Mouse (Mus musculus) liver, embryonic 14.5 days (tissue): Measurements from ENCODE around the gene Usf3.

ENCODE experiments used
- CTCF ChIP-seq: IDR thresholded peaks from 2 replicates; pipeline ENCODE4 v1.5.1; 2016; ENCODE audit warnings: antibody characterized with exemption, low read depth, control low read depth
- EP300 ChIP-seq: IDR thresholded peaks from 2 replicates; pipeline ENCODE4 v1.6.1; 2016; ENCODE audit warnings: antibody characterized with exemption, low read depth

DNA sequence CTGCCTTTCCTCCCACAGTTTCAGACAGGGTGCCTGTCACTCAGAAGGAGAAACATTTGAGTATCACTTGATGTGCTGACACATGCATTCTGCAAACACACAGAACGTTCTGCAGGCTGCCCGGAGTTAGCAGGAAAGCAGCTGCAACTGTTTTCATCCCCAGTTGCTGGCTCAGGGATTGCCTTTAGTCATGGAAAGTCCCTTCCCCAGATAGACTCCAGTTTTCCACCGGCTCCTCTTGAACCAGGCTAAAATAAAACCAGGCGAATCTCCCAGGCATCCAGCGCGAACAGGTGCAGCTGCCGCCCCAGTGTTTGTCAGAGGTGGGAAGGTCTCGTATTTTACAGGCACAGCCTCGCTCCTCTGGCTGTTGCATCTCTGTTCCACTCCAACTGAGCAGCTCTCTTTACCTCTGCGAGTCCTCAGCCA, 65.8 kb downstream of the Usf3 start:
- TF ChIP-seq CTCF (no peak), EP300 (no peak)
